Mouse (Mus musculus): ENCODE results near the gene Uqcc1. TPM values are rescaled to one million over a fixed set of nuclear protein-coding genes. Genes with fewer than 3 reads are reported as not detected.

The Uqcc1 gene
- total RNA-seq, 2 experiments from 2014 or later: 59.7 to 61.8 TPM

GRCm38 (mm10) chr2:155819449-155820251 lies 110.5 kb downstream of the Uqcc1 start:
- intact Hi-C loops (cut with DNase I): no loop called here

GRCm38 (mm10) chr2:155819392-155819448 lies 110.9 kb downstream of the Uqcc1 start, which contains the start of gene BC029722:
Gene BC029722, minus strand, starts transcription at chr2:155819426.
- intact Hi-C loops (cut with DNase I): no loop called here
- DNase-seq (ENCODE audit: low spot score in 2 of 2): no peak

More at GRCm38 (mm10) chr2:155819449-155820251, 110.5 kb downstream of the Uqcc1 start:
- DNase-seq (ENCODE audit: low spot score in 2 of 2): peak in 1 of 2 experiments; percentile 47

- intact Hi-C loops (cut with DNase I): no loop called here
- peak; percentile 93 to 96 for DNase-seq (ENCODE audit: low spot score in 2 of 2)
Measured at GRCm38 (mm10) chr2:155818596-155819391, 111.3 kb downstream of the Uqcc1 start.

- intact Hi-C loops (cut with DNase I): no loop called here
- no peak for DNase-seq (ENCODE audit: low spot score in 2 of 2)
Measured at GRCm38 (mm10) chr2:155817301-155818245, 112.5 kb downstream of the Uqcc1 start.

DNA sequence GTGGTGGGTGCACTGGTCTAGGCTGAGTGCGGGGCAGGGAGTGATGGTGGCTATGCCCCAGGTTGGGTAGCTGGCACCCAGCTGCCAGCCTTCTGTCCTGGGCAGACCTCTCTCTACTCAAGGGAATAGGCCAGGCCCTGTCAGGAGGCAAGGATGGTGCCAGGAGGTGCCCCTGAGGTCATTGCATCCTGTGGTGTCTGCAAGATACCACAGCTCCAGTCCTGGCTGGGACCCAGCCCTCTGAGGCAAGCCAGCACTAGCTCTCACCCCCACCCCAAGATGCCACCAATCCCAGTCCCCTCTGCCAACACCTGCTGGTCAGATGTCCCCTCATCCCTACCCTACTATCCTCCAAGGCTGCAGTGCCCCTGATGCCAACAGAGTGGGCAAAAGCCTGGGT lies 113.9 kb downstream of the Uqcc1 start:
- intact Hi-C loops (cut with DNase I): no loop called here
- DNase-seq (ENCODE audit: low spot score in 2 of 2): no peak

- peak in 1 of 2 experiments; percentile 49 for DNase-seq (ENCODE audit: low spot score in 2 of 2)
- intact Hi-C loops (cut with DNase I): loop anchor here (5.0 kb wide), 2 partner anchors 38 to 118 kb away; partner anchors contain the start of gene Mmp24
Measured at GRCm38 (mm10) chr2:155814829-155815228, 115.3 kb downstream of the Uqcc1 start.

- DNase-seq (ENCODE audit: low spot score in 2 of 2): no peak
- intact Hi-C loops (cut with DNase I): loop anchor here (5.0 kb wide), 2 partner anchors 35 to 115 kb away; partner anchors contain the start of gene Mmp24
Measured at GRCm38 (mm10) chr2:155812637-155813036, 117.5 kb downstream of the Uqcc1 start.

GRCm38 (mm10) chr2:155811821-155812396 lies 118.2 kb downstream of the Uqcc1 start:
- peak; percentile 84 to 97 for DNase-seq (ENCODE audit: low spot score in 2 of 2)
- intact Hi-C loops (cut with DNase I): loop anchor here (5.0 kb wide), 2 partner anchors 35 to 115 kb away; partner anchors contain the start of gene Mmp24

DNA sequence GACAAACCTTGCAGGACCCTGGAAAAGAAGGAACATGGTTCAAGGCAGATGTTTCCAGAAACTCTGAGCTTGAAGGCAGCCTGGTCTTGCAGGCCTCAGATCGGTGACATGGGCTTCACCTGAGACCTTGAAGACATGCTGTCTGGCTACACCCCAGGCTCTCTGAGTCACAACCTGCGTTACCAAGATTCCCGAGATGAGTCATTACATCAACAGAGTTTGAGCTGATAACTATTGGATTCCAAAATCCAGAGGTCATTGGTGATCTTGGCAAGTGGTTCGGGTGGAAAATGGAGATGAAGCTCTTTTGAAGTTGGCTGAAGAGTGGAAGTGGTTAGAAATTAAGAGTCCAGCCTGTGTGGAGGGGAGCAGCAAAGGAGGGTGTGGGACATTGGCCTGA lies 120.5 kb downstream of the Uqcc1 start:
- intact Hi-C loops (cut with DNase I): loop anchor here (5.0 kb wide), 2 partner anchors 32 to 112 kb away; partner anchors contain the start of gene Mmp24
- DNase-seq (ENCODE audit: low spot score in 2 of 2): no peak

DNA sequence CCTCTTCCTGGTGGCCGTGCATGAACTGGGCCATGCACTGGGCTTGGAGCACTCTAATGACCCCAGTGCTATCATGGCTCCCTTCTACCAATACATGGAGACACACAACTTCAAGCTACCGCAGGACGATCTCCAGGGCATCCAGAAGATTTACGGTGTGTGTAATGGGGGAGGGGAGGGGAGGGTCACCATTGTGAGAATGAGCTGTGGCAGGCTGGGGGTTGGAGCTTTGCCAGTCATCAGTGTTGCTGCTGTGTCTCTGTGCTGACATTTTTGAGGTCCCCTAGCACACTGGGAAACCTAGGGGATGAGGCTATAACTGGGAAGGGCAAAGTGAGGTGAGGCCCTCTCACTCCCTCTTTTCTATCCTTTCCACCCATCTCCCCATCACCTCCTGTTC lies 122.7 kb downstream of the Uqcc1 start:
- DNase-seq (ENCODE audit: low spot score in 2 of 2): no peak
- intact Hi-C loops (cut with DNase I): no loop called here

DNA sequence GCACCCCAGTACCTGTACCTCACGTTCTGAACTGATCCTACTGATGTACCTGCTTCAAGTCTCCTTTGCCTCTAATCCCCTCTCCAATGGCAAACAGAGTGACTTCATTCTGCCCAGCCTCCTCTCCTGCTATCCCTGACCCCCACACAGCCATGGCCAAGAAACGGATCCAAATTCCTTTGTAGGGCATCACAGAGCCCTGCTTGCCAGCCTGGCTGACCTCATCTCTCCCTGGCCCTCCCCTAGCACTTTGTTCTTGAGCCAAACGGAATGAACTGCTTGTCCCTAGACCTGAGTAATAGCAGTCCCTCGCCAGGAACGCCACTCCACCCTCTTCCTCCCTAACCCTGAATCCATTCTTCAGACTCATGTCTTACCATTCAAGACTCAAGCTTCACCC lies 123.6 kb downstream of the Uqcc1 start:
- DNase-seq (ENCODE audit: low spot score in 2 of 2): no peak
- intact Hi-C loops (cut with DNase I): no loop called here

- intact Hi-C loops (cut with DNase I): no loop called here
- DNase-seq (ENCODE audit: low spot score in 2 of 2): no peak
Measured at GRCm38 (mm10) chr2:155805925-155806255, 124.2 kb downstream of the Uqcc1 start.

DNA sequence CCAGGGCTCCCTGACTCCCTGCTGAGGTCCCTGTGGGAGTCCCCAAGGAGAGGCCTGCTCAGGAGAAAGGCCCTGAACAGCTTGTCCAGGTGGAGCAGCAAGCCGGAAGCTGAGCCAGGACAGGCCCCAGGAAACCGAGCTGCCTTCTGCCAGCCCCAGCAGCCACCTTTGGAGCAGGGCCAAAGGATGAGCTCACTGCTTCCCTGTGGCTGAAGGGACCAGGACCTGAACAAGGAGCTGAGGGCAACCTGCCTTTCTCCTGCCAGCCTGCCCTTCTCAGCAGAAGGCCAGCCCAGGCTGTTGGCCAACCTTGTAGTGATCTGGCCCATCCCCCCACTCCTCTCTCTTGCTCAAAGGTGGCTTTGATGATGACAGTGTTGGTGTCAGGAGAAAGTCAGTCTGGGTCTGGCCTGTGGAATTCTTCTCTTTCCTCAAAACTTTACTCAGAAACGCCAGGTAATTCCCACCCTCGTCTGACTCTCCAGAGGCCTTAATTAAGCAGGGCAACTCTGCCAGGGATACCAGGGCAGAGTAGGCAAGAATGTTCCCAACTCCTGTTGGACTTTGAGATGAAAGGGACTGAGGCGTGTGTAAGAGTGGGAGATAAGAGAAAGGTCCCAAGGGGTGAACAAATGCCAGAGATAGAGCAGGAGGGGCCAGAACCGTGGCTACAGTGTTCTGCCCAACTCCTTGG lies 124.7 kb downstream of the Uqcc1 start:
- no peak for DNase-seq (ENCODE audit: low spot score in 2 of 2)

GRCm38 (mm10) chr2:155804053-155804452 lies 126.1 kb downstream of the Uqcc1 start:
- no peak for DNase-seq (ENCODE audit: low spot score in 2 of 2)
- intact Hi-C loops (cut with DNase I): no loop called here

More for the DNA sequence above, 124.7 kb downstream of the Uqcc1 start:
- intact Hi-C loops (cut with DNase I): no loop called here

- no peak for DNase-seq (ENCODE audit: low spot score in 2 of 2)
- intact Hi-C loops (cut with DNase I): no loop called here
Measured at GRCm38 (mm10) chr2:155802761-155803160, 127.3 kb downstream of the Uqcc1 start.

GRCm38 (mm10) chr2:155798613-155799012 lies 131.5 kb downstream of the Uqcc1 start:
- no peak for DNase-seq (ENCODE audit: low spot score in 2 of 2)
- intact Hi-C loops (cut with DNase I): no loop called here

Measured in left cerebral cortex, postnatal 25 days (tissue).